Mouse (Mus musculus): ENCODE results near the gene Gm10282.

DNA sequence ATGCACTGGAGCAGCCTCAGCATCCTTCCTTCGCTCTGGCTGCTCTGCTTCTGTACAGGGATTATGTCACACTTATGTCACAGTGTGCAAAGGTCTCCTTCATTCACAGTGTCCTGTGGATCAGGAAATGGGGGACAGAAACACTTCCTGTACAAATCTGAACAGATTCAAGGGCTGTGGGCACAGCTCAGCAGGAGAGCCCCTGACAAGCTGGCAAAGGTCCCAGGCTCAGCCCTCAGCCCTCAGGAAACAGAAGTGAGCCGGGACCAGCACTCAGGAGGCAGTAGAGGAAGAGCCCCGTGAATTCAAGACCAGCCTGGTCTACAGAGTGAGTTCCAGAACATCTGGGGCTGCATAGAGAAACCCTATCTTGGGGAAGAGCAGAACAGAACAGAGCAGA, 23.4 kb downstream of the Gm10282 start:
- TF ChIP-seq BHLHE40 (IDR thresholded peaks at IDR 0.05; ENCODE audit: low read depth, low read length) (no peak), EP300 (IDR thresholded peaks at IDR 0.05; ENCODE audit: low read length) (no peak), SMC3 (IDR thresholded peaks at IDR 0.05; ENCODE audit: low read depth, low read length) (no peak), ELF1 (IDR thresholded peaks at IDR 0.05; ENCODE audit: low read depth, low read length) (no peak), CHD1 (IDR thresholded peaks at IDR 0.05; ENCODE audit: low read depth, low read length) (no peak)
